Mouse (Mus musculus): Measurements from ENCODE around the gene Kcne1. TPM values are rescaled to one million over a fixed set of nuclear protein-coding genes. Genes with fewer than 3 reads are reported as not detected.

Gene Kcne1
- polyA plus RNA-seq (2017; shearing (Covaris generic)), result not detected

DNA sequence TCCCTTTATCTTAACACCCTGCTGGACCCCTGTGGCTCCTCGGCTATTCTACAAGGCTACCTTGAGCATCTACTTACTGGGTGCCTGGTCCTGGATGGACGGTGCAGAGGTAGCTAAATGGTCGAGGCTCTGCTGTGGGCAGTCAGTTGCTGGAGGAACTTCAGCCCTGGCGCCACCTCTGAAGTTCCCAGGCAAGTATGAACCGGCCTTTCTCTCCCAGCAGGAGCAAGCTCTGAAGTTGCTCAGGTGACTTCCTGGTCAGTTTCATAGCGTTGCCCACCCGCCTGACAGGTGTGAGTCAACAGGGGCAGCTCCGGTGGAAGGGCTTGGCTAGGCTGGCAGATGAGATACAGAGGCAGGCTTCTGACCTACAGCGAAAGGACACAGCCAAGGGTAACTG is at the start of gene Kcne1:
Gene Kcne1 (minus strand): TSS at position 240 of the 400 bp plus-strand sequence.

GRCm38 (mm10) chr16:92321341-92321740 is 37.9 kb downstream of the Kcne1 start, which contains the start of gene Fam243:
Gene Fam243, minus strand, starts transcription at chr16:92321441.

DNA sequence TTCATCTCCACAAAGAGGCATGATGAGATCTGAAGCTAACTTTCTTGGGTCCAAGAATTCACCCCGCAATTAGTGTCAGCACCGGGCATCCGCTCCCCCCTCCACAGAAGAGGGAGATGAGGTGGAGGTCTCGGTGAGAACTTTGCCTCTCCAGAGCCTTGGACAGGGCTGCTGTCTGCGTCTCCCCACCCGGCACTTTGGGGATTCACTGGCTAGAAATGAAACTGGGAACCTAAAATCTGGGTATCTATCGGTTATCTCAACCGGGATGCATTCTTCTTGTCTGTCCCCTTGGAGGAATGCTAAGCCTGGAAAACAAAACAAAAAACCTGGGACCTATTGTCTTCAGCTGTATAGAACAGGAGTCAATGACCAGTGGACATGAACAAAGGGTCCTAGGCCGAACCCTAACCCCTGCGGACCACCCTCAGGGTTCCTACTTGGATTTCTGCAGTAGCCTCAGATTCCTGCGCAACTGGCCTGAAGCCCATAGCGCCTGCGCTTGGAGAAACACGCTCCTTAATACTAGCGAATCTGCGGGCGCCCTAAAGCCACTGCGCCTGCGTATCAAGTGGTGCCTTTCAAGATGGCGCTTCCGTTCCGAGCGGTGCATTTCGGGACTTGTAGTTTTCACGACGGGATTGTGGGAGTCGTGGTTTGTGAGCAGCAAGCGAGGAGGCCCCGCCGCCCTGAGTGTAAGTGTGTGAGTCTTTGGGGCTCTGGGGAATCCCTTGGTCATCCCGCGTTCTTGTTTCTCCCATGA is 58.4 kb downstream of the Kcne1 start, which contains the start of gene Smim11:
Gene Smim11 (plus strand): TSS at position 638 of the 763 bp plus-strand sequence.

Other genes with a start within 250 kb of the Kcne1 start
- not detected for gene Kcne2, start 67.1 kb downstream of the Kcne1 start, polyA plus RNA-seq (2017; shearing (Covaris generic))
- gene Smim11, start 58.2 kb downstream of the Kcne1 start, polyA plus RNA-seq (2017; shearing (Covaris generic)), result 144 TPM
- gene Fam243, start 38.0 kb downstream of the Kcne1 start, polyA plus RNA-seq (2017; shearing (Covaris generic)), result not detected
- gene Rcan1, start 111.4 kb upstream of the Kcne1 start, polyA plus RNA-seq (2017; shearing (Covaris generic)), result 3.2 TPM
- gene Clic6, start 126.3 kb upstream of the Kcne1 start, polyA plus RNA-seq (2017; shearing (Covaris generic)), result not detected

Measured in CD4-positive, CD25-positive, alpha-beta regulatory T cell, adult 9 weeks (primary cell).